Mouse (Mus musculus): ENCODE results near the gene Magi2.

The Magi2 gene

DNA sequence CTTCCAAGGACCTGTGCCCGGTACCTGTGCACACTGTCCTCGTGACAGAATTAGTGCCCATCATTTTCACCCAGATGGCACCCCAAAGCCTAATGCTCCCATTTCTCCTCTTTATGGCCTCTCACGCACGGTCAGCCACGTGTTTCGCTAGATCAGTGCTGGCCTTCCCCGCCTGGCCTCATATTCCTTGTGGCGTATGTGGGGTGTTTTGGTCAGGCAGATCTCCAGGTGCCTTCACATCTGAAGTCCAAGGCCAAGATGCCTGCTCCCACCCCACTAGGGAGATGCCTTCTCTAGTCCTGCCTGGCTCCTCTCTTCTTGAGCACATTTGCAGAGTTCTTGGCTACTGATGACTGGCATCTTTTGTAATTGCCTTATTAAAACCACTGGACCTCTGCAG, 1515.1 kb downstream of the Magi2 start:
- WGBS: 98% methylated on average over 8 of the region's 8 CpGs

DNA sequence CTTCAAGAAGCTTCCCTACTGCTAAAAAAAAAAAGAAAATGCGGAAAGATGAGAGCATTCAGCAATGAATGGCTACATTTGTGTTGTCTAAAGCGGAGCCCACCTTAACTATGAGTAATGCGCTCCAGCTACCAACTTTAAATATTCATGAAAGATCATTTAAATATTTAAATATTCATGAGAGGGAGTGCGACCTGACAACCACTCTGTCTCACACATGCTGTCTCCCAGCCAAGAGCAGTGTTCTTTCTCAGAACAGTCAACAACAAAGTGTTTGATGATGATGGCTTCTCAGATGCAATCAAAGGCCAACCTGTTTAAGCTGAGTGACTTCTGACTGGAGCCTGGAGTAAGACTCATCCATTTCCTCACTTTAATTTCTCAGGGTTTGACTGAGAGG, 1521.3 kb downstream of the Magi2 start:
- WGBS: 44% methylated on average over 4 of the region's 4 CpGs

DNA sequence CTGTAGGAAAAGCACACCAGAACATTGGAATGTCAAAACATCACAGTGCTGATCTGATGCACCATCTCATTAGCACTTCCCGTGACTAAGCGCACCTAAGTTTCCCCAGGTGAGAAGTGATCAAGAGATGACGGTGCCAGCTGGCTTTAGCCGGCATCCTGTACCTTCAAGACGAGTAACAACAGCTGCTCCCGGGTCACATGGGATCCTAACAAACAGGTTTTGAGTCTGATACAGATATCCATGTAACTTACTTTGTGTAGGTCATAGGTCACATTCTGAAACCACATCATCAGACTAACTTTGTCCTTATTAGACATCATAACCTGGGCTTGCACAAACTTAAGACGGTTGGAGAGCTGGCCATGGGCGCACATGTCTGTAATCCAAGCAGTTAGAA, 1522.0 kb downstream of the Magi2 start:
- 92% methylated on average over 8 of the region's 8 CpGs for WGBS

DNA sequence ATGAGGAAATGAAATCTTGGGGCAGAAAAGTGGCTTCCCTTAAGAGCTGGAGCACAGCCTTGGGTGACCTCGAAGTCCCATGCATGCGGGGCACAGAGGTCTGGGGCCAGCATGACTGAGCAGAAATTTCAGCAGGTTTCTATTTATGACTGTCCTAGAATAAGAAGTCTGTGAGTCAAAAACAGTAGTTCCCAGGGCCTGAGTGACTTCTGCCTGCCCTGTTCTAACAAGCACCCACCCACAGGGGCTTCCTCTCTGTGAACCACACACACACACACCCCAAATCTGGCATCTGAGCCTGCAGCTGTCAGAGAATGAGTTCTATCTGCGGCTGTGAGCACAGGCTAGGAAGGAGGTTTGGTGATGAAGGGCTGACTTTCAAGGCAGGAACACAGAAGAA, 1522.7 kb downstream of the Magi2 start:
- 80% methylated on average over 3 of the region's 3 CpGs for WGBS

DNA sequence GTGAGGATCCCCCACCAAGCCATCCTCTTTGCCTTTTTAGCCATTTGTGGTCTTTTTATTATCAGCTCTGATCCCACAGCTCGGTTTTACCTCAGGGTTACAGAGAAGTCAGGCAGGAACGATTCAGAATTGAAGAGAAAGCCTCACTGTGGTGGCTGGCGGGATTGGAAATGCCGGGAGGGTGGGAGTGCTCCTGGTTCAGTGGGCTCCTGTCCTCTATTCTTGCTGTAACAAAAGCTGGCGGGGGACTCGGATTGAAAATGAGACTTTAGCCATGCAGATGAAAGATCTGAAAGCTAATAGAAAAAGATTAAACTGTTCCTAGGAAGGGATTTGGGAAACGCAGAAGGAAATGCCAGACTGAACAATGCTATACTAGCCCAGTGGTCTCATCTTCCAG, 1524.2 kb downstream of the Magi2 start:
- WGBS: 83% methylated on average over 7 of the region's 7 CpGs

DNA sequence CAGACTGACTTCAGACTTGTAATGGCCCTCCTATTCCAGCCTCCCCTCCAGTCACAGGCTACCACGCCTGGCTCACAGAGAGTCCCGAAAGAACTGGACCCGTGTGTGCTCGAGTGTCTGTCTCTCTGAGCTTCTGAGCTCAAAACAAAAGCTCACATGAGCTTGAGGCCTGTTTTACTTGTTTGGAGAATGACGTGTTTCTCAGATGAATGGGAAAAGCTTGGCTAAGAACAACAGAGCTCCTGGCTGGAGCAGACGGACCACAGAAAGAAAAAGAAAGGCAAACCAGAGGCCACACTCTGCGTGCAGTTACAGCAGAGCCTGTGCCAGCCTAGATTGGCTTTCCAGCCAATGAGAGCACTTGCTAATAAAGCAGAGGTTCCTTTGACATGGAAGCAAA, 1524.9 kb downstream of the Magi2 start:
- 67% methylated on average over 7 of the region's 7 CpGs for WGBS

DNA sequence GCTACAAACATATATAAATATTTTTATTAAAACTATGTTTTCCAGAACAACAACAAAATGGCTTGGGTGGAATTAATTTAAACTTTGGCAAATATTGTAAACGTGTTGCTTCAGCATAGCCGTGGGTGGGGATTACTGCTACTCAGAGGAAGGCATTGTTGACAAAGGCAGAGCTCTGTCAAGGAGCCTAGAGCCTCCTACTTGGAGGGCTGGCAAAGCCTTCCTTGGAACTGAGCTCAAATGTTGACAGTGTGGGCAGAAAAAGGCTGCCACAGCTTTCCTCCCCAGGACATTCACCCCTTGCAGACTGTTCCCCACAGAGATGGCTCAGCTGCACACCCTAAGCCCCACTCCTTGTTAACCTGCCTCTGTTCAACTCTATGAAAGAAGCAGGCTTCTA, 1526.3 kb downstream of the Magi2 start:
- WGBS: 22% methylated on average over 2 of the region's 2 CpGs

DNA sequence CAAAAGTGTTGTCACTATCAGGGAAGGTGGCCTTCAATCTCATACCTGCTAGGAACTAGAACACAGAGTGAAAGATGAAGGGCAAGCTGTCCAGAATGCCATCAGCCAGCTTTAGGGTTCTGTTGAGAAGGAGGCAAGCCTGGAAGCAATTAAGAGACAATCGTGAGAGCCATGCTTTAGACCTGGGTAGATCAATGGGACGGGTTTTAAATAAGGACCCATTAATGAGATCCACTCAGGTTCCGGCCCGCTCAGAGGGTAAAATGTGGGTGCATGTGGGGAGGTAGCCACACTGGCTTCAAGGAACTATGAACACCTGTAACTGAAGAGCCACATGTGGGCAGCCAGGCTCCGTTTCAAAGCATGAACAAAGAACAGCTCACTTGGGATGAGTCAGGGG, 1527.1 kb downstream of the Magi2 start:
- 79% methylated on average over 5 of the region's 5 CpGs for WGBS
